ENCODE assay signal across 7 mouse cellular contexts in genomic region chr8:70729808-70730475, GRCm38 (mm10). TPM values are rescaled to one million over a fixed set of nuclear protein-coding genes. Genes with fewer than 3 reads are reported as not detected.
DNase-seq lines count a peak whose midpoint lies in the region; ATAC-seq and TF ChIP-seq lines count a peak whose summit lies in the region.

No protein-coding gene starts in this region.

- H3K27me3 ChIP-seq in embryonic facial prominence, embryonic 12.5 days, result peaks cover 55% of the 10 kb centered on the region
- H3K27me3 ChIP-seq in intestine, embryonic 16.5 days (replicated peaks; ENCODE audit: control insufficient read depth, insufficient read depth, low read length), result peaks cover 11% of the 10 kb centered on the region; the same call in 1 of the 2 replicates
- peaks cover 45% of the 10 kb centered on the region for H3K27me3 ChIP-seq in midbrain, embryonic 15.5 days (replicated peaks)

- TF ChIP-seq CTCF in lung, adult 2 months (IDR thresholded peaks at IDR 0.05; ENCODE audit: insufficient read depth, low read length), result no peak

- no peak overlapping the region for H3K4me3 ChIP-seq in lung, adult 2 months (replicated peaks; ENCODE audit: extremely low read depth, low read depth, low read length)
- peak overlapping the region; percentile 24 for H3K4me3 ChIP-seq in embryonic facial prominence, embryonic 12.5 days
- H3K4me3 ChIP-seq in intestine, embryonic 16.5 days (ENCODE audit: low read length), result peak overlapping the region; percentile 46
- H3K4me3 ChIP-seq in midbrain, embryonic 15.5 days, result 0 out of 2 replicates have a peak overlapping the region, but pooled peaks have one; percentile 20

- no peaks in the 10 kb centered on the region for H3K36me3 ChIP-seq in embryonic facial prominence, embryonic 12.5 days
- no peaks in the 10 kb centered on the region for H3K36me3 ChIP-seq in intestine, embryonic 16.5 days (ENCODE audit: control insufficient read depth, insufficient read depth, low read length)
- H3K36me3 ChIP-seq in midbrain, embryonic 15.5 days (replicated peaks), result no peaks in the 10 kb centered on the region

- ATAC-seq in embryonic facial prominence, embryonic 12.5 days (ENCODE audit: insufficient number of reproducible peaks, insufficient read depth, low FRiP score, low TSS enrichment), result no peak
- peak; percentile 56 for ATAC-seq in intestine, embryonic 16.5 days
- no peak for ATAC-seq in midbrain, embryonic 15.5 days (replicated peaks)

- TF ChIP-seq POLR2A in lung, adult 2 months (IDR thresholded peaks at IDR 0.05; ENCODE audit: borderline replicate concordance, extremely low read depth, low read depth, low read length), result no peak

- DNase-seq in lung, adult 2 months, result peak; percentile 36
- no peak for DNase-seq in lung, postnatal 14 days
- DNase-seq in ovary, postnatal 14 days (ENCODE audit: low spot score), result no peak
- DNase-seq in cerebellum, adult 8-10 months, result no peak

- peak overlapping the region; percentile 41 for H3K4me2 ChIP-seq in embryonic facial prominence, embryonic 12.5 days (replicated peaks)
- H3K4me2 ChIP-seq in intestine, embryonic 16.5 days (ENCODE audit: low read depth, low read length), result peak overlapping the region; percentile 67
- H3K4me2 ChIP-seq in midbrain, embryonic 15.5 days, result peak overlapping the region; percentile 44

- WGBS in lung, adult 2 months, result 4% methylated on average over 34 of the region's 34 CpGs
- 3% methylated on average over 34 of the region's 34 CpGs for WGBS in embryonic facial prominence, embryonic 12.5 days
- 5% methylated on average over 34 of the region's 34 CpGs for WGBS in intestine, embryonic 16.5 days
- 6% methylated on average over 34 of the region's 34 CpGs for WGBS in midbrain, embryonic 15.5 days

- H3K9ac ChIP-seq in embryonic facial prominence, embryonic 12.5 days, result 0 out of 2 replicates have a peak overlapping the region, but pooled peaks have one; percentile 7
- peak overlapping the region; percentile 59 for H3K9ac ChIP-seq in intestine, embryonic 16.5 days (ENCODE audit: low read depth, low read length)
- no peak overlapping the region; the same call in 1 of the 2 replicates for H3K9ac ChIP-seq in midbrain, embryonic 15.5 days

- peaks cover 3% of the 10 kb centered on the region; the same call in 1 of the 2 replicates for H3K4me1 ChIP-seq in lung, adult 2 months (ENCODE audit: control insufficient read depth, insufficient read depth, low read length)
- 0 out of 2 replicates have a peak, but pooled peaks cover 6% of the 10 kb centered on the region for H3K4me1 ChIP-seq in embryonic facial prominence, embryonic 12.5 days
- H3K4me1 ChIP-seq in intestine, embryonic 16.5 days (ENCODE audit: control insufficient read depth, insufficient read depth, low read length), result 0 out of 2 replicates have a peak, but pooled peaks cover 6% of the 10 kb centered on the region
- 0 out of 2 replicates have a peak, but pooled peaks cover 4% of the 10 kb centered on the region for H3K4me1 ChIP-seq in midbrain, embryonic 15.5 days

- no peak overlapping the region for H3K27ac ChIP-seq in embryonic facial prominence, embryonic 12.5 days
- no peak overlapping the region for H3K27ac ChIP-seq in intestine, embryonic 16.5 days (ENCODE audit: low read length)
- H3K27ac ChIP-seq in midbrain, embryonic 15.5 days, result no peak overlapping the region

- H3K9me3 ChIP-seq in embryonic facial prominence, embryonic 12.5 days, result no peaks in the 10 kb centered on the region
- no peaks in the 10 kb centered on the region for H3K9me3 ChIP-seq in intestine, embryonic 16.5 days (ENCODE audit: control insufficient read depth, low read length)
- H3K9me3 ChIP-seq in midbrain, embryonic 15.5 days, result no peaks in the 10 kb centered on the region

RNA-seq across cellular contexts. Expression of gene Pde4c, which starts 6.4 kb away (rescaled TPM):
- 4.1 and 5.5 TPM in 2 replicates for polyA plus RNA-seq in lung, adult 2 months (2012; rRNA removed)
- polyA plus RNA-seq in embryonic facial prominence, embryonic 12.5 days (2016; fragmentation: Nextera tagmentation; extraction: Ambion mirVana), result 0.17 and 0.29 TPM in 2 replicates
- polyA plus RNA-seq in intestine, embryonic 16.5 days (2015; fragmentation: Nextera tagmentation; extraction: Ambion mirVana), result 0.28 and 0.64 TPM in 2 replicates
- polyA plus RNA-seq in midbrain, embryonic 15.5 days (2015; fragmentation: Nextera tagmentation; extraction: Ambion mirVana), result 0.15 and 0.46 TPM in 2 replicates

RNA-seq across cellular contexts. Expression of gene Gm3336, which starts 11.6 kb away (rescaled TPM):
- polyA plus RNA-seq in lung, adult 2 months (2012; rRNA removed), result 0.43 and 1.2 TPM in 2 replicates
- not detected in 2 replicates for polyA plus RNA-seq in embryonic facial prominence, embryonic 12.5 days (2016; fragmentation: Nextera tagmentation; extraction: Ambion mirVana)
- 3.3 and 4.1 TPM in 2 replicates for polyA plus RNA-seq in intestine, embryonic 16.5 days (2015; fragmentation: Nextera tagmentation; extraction: Ambion mirVana)
- not detected in 2 replicates for polyA plus RNA-seq in midbrain, embryonic 15.5 days (2015; fragmentation: Nextera tagmentation; extraction: Ambion mirVana)

RNA-seq across cellular contexts. Expression of gene Rab3a, which starts 24.5 kb away (rescaled TPM):
- 46.4 and 53.4 TPM in 2 replicates for polyA plus RNA-seq in lung, adult 2 months (2012; rRNA removed)
- 27.0 and 27.6 TPM in 2 replicates for polyA plus RNA-seq in embryonic facial prominence, embryonic 12.5 days (2016; fragmentation: Nextera tagmentation; extraction: Ambion mirVana)
- 24.9 and 25.6 TPM in 2 replicates for polyA plus RNA-seq in intestine, embryonic 16.5 days (2015; fragmentation: Nextera tagmentation; extraction: Ambion mirVana)
- 473 and 487 TPM in 2 replicates for polyA plus RNA-seq in midbrain, embryonic 15.5 days (2015; fragmentation: Nextera tagmentation; extraction: Ambion mirVana)

RNA-seq across cellular contexts. Expression of gene Iqcn, which starts 26.7 kb away (rescaled TPM):
- polyA plus RNA-seq in lung, adult 2 months (2012; rRNA removed), result 0.03 TPM in 1 of 2 replicates, not detected in the other
- polyA plus RNA-seq in embryonic facial prominence, embryonic 12.5 days (2016; fragmentation: Nextera tagmentation; extraction: Ambion mirVana), result not detected in 2 replicates
- polyA plus RNA-seq in intestine, embryonic 16.5 days (2015; fragmentation: Nextera tagmentation; extraction: Ambion mirVana), result not detected in 2 replicates
- polyA plus RNA-seq in midbrain, embryonic 15.5 days (2015; fragmentation: Nextera tagmentation; extraction: Ambion mirVana), result 0.05 and 0.14 TPM in 2 replicates

RNA-seq across cellular contexts. Expression of gene Mpv17l2, which starts 30.8 kb away (rescaled TPM):
- 61.6 and 80.0 TPM in 2 replicates for polyA plus RNA-seq in lung, adult 2 months (2012; rRNA removed)
- 32.7 and 35.7 TPM in 2 replicates for polyA plus RNA-seq in embryonic facial prominence, embryonic 12.5 days (2016; fragmentation: Nextera tagmentation; extraction: Ambion mirVana)
- polyA plus RNA-seq in intestine, embryonic 16.5 days (2015; fragmentation: Nextera tagmentation; extraction: Ambion mirVana), result 78.6 and 79.8 TPM in 2 replicates
- polyA plus RNA-seq in midbrain, embryonic 15.5 days (2015; fragmentation: Nextera tagmentation; extraction: Ambion mirVana), result 36.6 and 38.4 TPM in 2 replicates
